Mouse (Mus musculus) ES-Bruce4 (cell line): ENCODE measurements at regions not wholly inside any gene's neighbourhood (a gene's known extent, or its start where the extent isn't known, plus 50 kb on each side); places are given as distances from the start of the nearest gene placed in this dataset.

Experiments
- H3K27ac ChIP-seq: 2 replicates; pipeline ENCODE4 v1.5.1; 2012; ENCODE audit warnings: low read length, inconsistent platforms; ENCODE audit not compliant: insufficient read depth
- H3K27me3 ChIP-seq: 2 replicates; pipeline ENCODE4 v1.6.1; 2012; ENCODE audit warnings: mild to moderate bottlenecking, low read length, inconsistent platforms; ENCODE audit not compliant: control insufficient read depth, poor library complexity, insufficient read depth, severe bottlenecking
- H3K36me3 ChIP-seq: 2 replicates; pipeline ENCODE4 v1.6.1; 2012; ENCODE audit warnings: inconsistent platforms, mild to moderate bottlenecking, low read length, moderate library complexity; ENCODE audit not compliant: control insufficient read depth, poor library complexity, insufficient read depth, severe bottlenecking
- H3K4me1 ChIP-seq: one replicate; pipeline ENCODE4 v1.8.1; 2011; ENCODE audit warnings: low read length; ENCODE audit not compliant: control insufficient read depth, insufficient read depth
- H3K4me3 ChIP-seq: 2 replicates; pipeline ENCODE4 v1.5.1; 2011; ENCODE audit warnings: low read depth, mild to moderate bottlenecking, low read length
- H3K9ac ChIP-seq: 2 replicates; pipeline ENCODE4 v1.6.1; 2012; ENCODE audit warnings: low read depth, mild to moderate bottlenecking, inconsistent platforms; ENCODE audit not compliant: poor library complexity, severe bottlenecking
- H3K9me3 ChIP-seq: replicated peaks from 2 replicates; pipeline ENCODE4 v1.6.1; 2012; ENCODE audit warnings: mild to moderate bottlenecking, low read length, inconsistent platforms; ENCODE audit not compliant: control insufficient read depth, poor library complexity, insufficient read depth, severe bottlenecking
- CTCF ChIP-seq: IDR thresholded peaks from one replicate; pipeline ENCODE4 v1.8.1; 2011; ENCODE audit warnings: low read depth, low read length
- EP300 ChIP-seq: IDR thresholded peaks from 2 replicates; pipeline ENCODE4 v1.6.1; 2011; ENCODE audit warnings: low read depth, low read length; ENCODE audit not compliant: insufficient read depth
- POLR2A ChIP-seq: IDR thresholded peaks from one replicate; pipeline ENCODE4 v1.8.1; 2011; ENCODE audit warnings: low read length; ENCODE audit not compliant: insufficient read depth

DNA sequence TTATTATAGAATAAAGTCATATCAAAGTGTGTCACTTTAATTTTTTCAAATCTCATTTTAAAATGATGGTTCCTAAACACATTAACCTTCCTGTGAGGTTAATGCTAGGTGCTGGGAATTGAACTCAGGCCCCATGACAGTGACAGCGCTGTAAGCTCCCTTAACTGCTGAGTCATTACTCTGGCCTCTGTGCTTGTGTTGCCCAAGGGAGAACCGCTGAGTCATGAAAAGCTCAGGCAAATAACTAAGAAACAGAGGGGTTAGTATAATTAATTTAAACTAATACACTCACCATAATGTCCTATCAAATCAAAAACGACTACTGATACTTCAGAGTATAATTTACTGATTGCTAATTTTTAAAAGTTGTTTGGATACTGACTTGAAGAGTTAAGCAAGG is 281.7 kb upstream of the Ndst3 start:
- no peak overlapping the region for H3K9ac ChIP-seq
- H3K36me3 ChIP-seq: no peaks in the 10 kb centered on the region
- H3K27ac ChIP-seq: no peak overlapping the region
- H3K9me3 ChIP-seq: no peaks in the 10 kb centered on the region
- H3K4me1 ChIP-seq: no peaks in the 10 kb centered on the region
- TF ChIP-seq POLR2A (no peak), EP300 (no peak), CTCF (no peak)
- no peaks in the 10 kb centered on the region for H3K27me3 ChIP-seq
- no peak overlapping the region for H3K4me3 ChIP-seq

DNA sequence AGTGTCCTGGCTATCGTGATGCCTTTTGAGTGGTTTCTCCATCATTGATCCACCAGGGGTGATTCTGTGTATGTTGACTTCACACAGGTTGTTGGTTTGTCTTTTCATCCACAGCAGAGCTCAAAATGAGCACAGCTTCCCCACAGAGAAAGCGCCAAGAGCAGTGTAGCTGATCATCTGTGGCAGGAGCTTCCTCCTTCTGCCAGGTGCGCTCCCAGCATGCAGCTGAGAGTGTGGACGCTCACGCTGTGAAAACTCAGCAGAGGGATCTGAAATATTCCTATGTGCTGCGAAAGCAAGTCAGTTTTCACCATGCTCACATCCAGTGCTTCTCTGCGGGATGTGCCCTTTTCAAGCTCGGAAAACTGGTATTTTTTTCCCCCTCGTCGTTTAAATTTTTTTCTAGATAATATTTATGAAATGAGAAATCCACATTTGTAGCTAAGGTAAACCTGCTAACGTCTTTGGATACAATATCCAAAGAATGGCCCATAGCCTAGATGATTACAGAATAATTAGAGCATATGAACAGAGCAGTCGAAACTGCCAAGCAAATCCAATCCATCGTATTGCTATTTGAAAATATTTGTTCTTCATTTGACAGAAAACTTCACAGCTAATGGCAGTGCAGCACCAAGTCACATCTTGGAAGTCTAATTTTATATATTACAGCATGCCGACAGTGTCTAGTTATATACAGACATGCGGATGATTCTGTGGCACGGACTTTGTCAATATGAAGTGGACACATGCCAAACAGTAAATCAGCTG is 283.3 kb upstream of the Ndst3 start:
- Histone ChIP-seq H3K4me1 (no peaks in the 10 kb centered on the region), H3K9me3 (no peaks in the 10 kb centered on the region), H3K27ac (no peak overlapping the region), H3K36me3 (no peaks in the 10 kb centered on the region), H3K27me3 (no peaks in the 10 kb centered on the region), H3K4me3 (no peak overlapping the region), H3K9ac (no peak overlapping the region)
- TF ChIP-seq POLR2A (no peak), EP300 (no peak), CTCF (no peak)

DNA sequence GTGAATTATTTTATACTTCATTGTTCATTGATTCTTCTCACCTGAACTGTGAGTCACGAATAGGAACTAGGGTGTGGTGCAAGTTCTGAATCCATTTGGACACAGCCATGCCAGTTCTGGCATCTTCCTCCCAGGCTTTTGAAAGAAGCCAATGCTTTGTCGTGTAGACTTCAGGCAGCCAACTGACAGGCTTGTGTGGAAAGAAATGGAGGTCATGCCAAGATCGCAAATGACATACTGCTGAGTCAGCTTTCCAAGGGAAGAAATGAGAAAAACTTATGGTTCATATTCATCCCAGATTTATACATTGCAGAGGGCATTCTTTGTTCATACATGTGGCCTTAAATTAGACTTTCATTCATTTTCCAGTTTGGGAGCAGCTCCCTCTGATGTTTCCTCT is 285.8 kb upstream of the Ndst3 start:
- Histone ChIP-seq H3K36me3 (no peaks in the 10 kb centered on the region), H3K9ac (no peak overlapping the region), H3K4me1 (no peaks in the 10 kb centered on the region), H3K27me3 (no peaks in the 10 kb centered on the region), H3K27ac (no peak overlapping the region), H3K9me3 (no peaks in the 10 kb centered on the region), H3K4me3 (no peak overlapping the region)
- no peak for TF ChIP-seq POLR2A
- TF ChIP-seq CTCF: no peak
- no peak for TF ChIP-seq EP300

DNA sequence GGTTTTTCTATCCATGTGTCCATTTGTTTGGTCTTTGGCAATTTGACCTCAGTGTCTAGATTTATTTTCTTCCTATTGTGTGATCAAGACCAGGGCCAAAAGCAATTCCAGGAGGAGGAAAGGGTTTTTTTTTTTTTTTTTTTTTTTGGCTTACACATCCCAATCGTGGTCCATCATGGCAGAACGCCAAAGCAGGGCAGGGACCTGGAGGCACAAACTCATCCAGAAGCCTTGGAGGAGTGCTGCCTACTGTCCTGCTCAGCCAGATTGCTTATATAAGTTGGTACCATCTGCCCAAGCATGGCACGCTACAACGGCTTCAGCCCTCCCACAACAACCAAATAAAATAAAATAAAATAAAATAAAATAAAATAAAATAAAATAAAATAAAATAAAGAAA is 286.5 kb upstream of the Ndst3 start:
- no peak overlapping the region for H3K4me3 ChIP-seq
- no peak overlapping the region for H3K9ac ChIP-seq
- TF ChIP-seq EP300 (no peak), CTCF (no peak), POLR2A (no peak)
- H3K27ac ChIP-seq: no peak overlapping the region
- H3K4me1 ChIP-seq: no peaks in the 10 kb centered on the region
- no peaks in the 10 kb centered on the region for H3K27me3 ChIP-seq
- H3K9me3 ChIP-seq: no peaks in the 10 kb centered on the region
- no peaks in the 10 kb centered on the region for H3K36me3 ChIP-seq

DNA sequence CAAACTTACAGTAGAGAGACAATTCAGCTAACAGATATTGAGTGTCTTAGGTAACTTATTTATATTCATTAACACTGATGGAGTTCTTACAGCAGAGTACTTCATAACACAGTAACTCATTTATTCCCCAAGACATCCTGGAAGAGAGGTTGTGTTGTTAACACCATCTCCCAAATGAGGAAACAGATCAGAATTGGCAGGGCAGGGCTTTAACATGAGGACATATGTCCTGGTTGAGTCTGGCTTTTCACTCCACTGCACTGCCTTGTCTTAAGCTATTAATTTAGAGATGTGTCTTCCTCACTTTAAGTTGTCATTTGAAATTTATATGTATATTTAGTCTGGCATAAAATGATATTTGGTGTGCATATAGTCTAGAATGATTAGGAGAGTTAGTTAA is 292.4 kb upstream of the Ndst3 start:
- no peaks in the 10 kb centered on the region for H3K27me3 ChIP-seq
- H3K9ac ChIP-seq: no peak overlapping the region
- H3K4me3 ChIP-seq: no peak overlapping the region
- H3K36me3 ChIP-seq: no peaks in the 10 kb centered on the region
- no peaks in the 10 kb centered on the region for H3K4me1 ChIP-seq
- TF ChIP-seq EP300: no peak
- TF ChIP-seq POLR2A: no peak
- TF ChIP-seq CTCF: no peak
- no peak overlapping the region for H3K27ac ChIP-seq
- H3K9me3 ChIP-seq: no peaks in the 10 kb centered on the region

DNA sequence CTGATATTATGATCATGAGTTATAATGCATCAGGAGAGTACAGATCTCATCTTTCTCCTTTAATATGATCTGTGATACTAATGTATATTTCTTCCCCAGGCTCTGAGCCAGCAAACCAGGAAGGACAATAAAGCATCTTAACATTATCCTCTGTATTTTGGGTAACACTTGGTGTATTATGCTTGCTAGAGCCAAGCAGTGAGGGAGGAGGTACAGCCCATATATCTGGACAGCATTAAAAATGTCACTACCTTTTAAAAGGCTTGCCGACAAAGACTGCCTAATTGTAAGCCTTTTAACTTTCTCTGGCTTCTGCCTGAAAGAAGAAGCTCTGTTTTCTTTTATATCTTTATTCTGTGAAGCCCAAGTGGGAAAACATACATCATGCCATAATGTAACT is 292.9 kb upstream of the Ndst3 start:
- H3K27ac ChIP-seq: no peak overlapping the region
- H3K27me3 ChIP-seq: no peaks in the 10 kb centered on the region
- H3K36me3 ChIP-seq: no peaks in the 10 kb centered on the region
- no peak for TF ChIP-seq CTCF
- TF ChIP-seq EP300: no peak
- TF ChIP-seq POLR2A: no peak
- no peaks in the 10 kb centered on the region for H3K9me3 ChIP-seq
- no peaks in the 10 kb centered on the region for H3K4me1 ChIP-seq
- H3K9ac ChIP-seq: no peak overlapping the region
- H3K4me3 ChIP-seq: no peak overlapping the region
